Comparison of ENCODE assay signal across 20 mouse cellular contexts in genomic region chr2:22764774-22765387, GRCm38 (mm10). TPM values are rescaled to one million over a fixed set of nuclear protein-coding genes. Genes with fewer than 3 reads are reported as not detected.
DNase-seq lines count a peak whose midpoint lies in the region; TF ChIP-seq lines count a peak whose summit lies in the region.
"Had no signal": no experiment of that assay in that cellular context is flagged by ENCODE, and none has a peak within 500 bp of the region (broad histone marks: within the 10 kb centered on the region; RNA-seq: fewer than 3 reads in every experiment).

No protein-coding gene starts in this region.

- no peak overlapping the region for H3K4me3 ChIP-seq in left cerebral cortex, adult 2 months
- H3K4me3 ChIP-seq in thymus, adult 2 months (ENCODE audit: control insufficient read depth, insufficient read depth, low read length): no peak overlapping the region
- H3K4me3 ChIP-seq: erythroblast, embryonic 14.5 days; heart, adult 2 months; heart, embryonic 15.5 days; hindbrain, embryonic 10.5 days; intestine, embryonic 15.5 days; limb, embryonic 13.5 days; neural tube, embryonic 13.5 days had no signal

- peaks cover 3% of the 10 kb centered on the region for H3K4me1 ChIP-seq in thymus, adult 2 months (replicated peaks; ENCODE audit: control insufficient read depth, insufficient read depth, low read length)
- H3K4me1 ChIP-seq: heart, embryonic 15.5 days; hindbrain, embryonic 10.5 days; intestine, embryonic 15.5 days; limb, embryonic 13.5 days; neural tube, embryonic 13.5 days had no signal

- 91% methylated on average over 5 of the region's 5 CpGs for WGBS in thymus, adult 2 months

- no peak for TF ChIP-seq CTCF in left cerebral cortex, adult 2 months (IDR thresholded peaks at IDR 0.05)
- TF ChIP-seq CTCF in thymus, adult 2 months (IDR thresholded peaks at IDR 0.05; ENCODE audit: borderline replicate concordance, control insufficient read depth, extremely low read depth, insufficient read depth, low read length, poor library complexity): no peak

- no peaks in the 10 kb centered on the region for H3K27me3 ChIP-seq in thymus, adult 2 months (ENCODE audit: control insufficient read depth, insufficient read depth, low read length)
- H3K27me3 ChIP-seq: CH12.LX; heart, embryonic 15.5 days; intestine, embryonic 15.5 days; limb, embryonic 13.5 days; neural tube, embryonic 13.5 days had no signal

- DNase-seq in frontal cortex, postnatal 36 days (ENCODE audit: low spot score in 2 of 2): peak; percentile 38 to 55
- DNase-seq in frontal cortex, postnatal 10 days (ENCODE audit: low spot score in 2 of 2): no peak
- DNase-seq in left cerebral cortex, adult 2 months (ENCODE audit: extremely low spot score in 1 of 2, low spot score in 2 of 2): peak; percentile 18 to 23
- DNase-seq in left cerebral cortex, postnatal 10 days (ENCODE audit: extremely low spot score in 1 of 2, low spot score in 2 of 2): no peak
- DNase-seq in right cerebral cortex, adult 2 months (ENCODE audit: low spot score in 2 of 2): peak; percentile 44 to 50
- no peak for DNase-seq in right cerebral cortex, postnatal 10 days (ENCODE audit: low spot score in 2 of 2)
- DNase-seq in thymus, adult 2 months: no peak
- DNase-seq: adrenal gland, postnatal 25 days; cerebellum, adult 8-10 months; gastrocnemius, postnatal 10 days; heart, adult 2 months; thymus, postnatal 25 days had no signal

- intact Hi-C loops in left cerebral cortex, adult 2 months (cut with DNase I): no loop called here
- intact Hi-C loops in left cerebral cortex, postnatal 10 days (cut with DNase I): no loop called here

- no peak for TF ChIP-seq POLR2A in thymus, adult 2 months (IDR thresholded peaks at IDR 0.05; ENCODE audit: control insufficient read depth, extremely low read depth, insufficient read depth, low read length, poor library complexity)

- no peaks in the 10 kb centered on the region for H3K36me3 ChIP-seq in thymus, adult 2 months (ENCODE audit: control insufficient read depth, insufficient read depth, low read length)
- H3K36me3 ChIP-seq: heart, embryonic 15.5 days; hindbrain, embryonic 10.5 days; intestine, embryonic 15.5 days; limb, embryonic 13.5 days; neural tube, embryonic 13.5 days had no signal

- H3K27ac ChIP-seq in left cerebral cortex, adult 2 months: no peak overlapping the region
- no peak overlapping the region for H3K27ac ChIP-seq in thymus, adult 2 months (ENCODE audit: control insufficient read depth, insufficient read depth, low read length)
- H3K27ac ChIP-seq: heart, adult 2 months; heart, embryonic 15.5 days; hindbrain, embryonic 10.5 days; intestine, embryonic 15.5 days; limb, embryonic 13.5 days; liver, embryonic 14.5 days; neural tube, embryonic 13.5 days had no signal

RNA-seq across cellular contexts. Expression of gene Apbb1ip, which starts 9.0 kb away (rescaled TPM):
- 1 to 10 TPM; 5.0 to 6.1 TPM for total RNA-seq in left cerebral cortex, adult 2 months (2021)
- 1 to 10 TPM; 6.6 to 7.2 TPM for total RNA-seq in left cerebral cortex, postnatal 10 days (2021)
- polyA plus RNA-seq in thymus, adult 2 months (2012; rRNA removed): 45.2 and 52.3 TPM in 2 replicates

Comparison
In these comparisons a context has a peak if more than half of its experiments do, and no peak if none do; other contexts are left out.
1. DNase-seq: peak in frontal cortex, postnatal 36 days (2 of 2), left cerebral cortex, adult 2 months (2 of 2) and right cerebral cortex, adult 2 months (2 of 2); none in frontal cortex, postnatal 10 days (0 of 2), left cerebral cortex, postnatal 10 days (0 of 2), right cerebral cortex, postnatal 10 days (0 of 2) and thymus, adult 2 months (single experiment).